Mouse (Mus musculus) adrenal gland, adult 8-10 months (tissue): ENCODE results near the gene D5Ertd579e. TPM values are rescaled to one million over a fixed set of nuclear protein-coding genes. Genes with fewer than 3 reads are reported as not detected.
A peak's percentile ranks its signal among the peaks of the same experiment; 100 is the strongest.

Experiments
- DNase-seq: peaks from one replicate; pipeline ENCODE4 v3.0.0; 2022
- total RNA-seq, 4 experiments: library from RNA; stranded (reverse); gene quantifications; 2 replicates each; pipeline ENCODE4 v1.2.4; 2022

The D5Ertd579e gene
- total RNA-seq: 10 to 100 TPM; 64.5 to 98.4 (median 79.4) TPM

DNA sequence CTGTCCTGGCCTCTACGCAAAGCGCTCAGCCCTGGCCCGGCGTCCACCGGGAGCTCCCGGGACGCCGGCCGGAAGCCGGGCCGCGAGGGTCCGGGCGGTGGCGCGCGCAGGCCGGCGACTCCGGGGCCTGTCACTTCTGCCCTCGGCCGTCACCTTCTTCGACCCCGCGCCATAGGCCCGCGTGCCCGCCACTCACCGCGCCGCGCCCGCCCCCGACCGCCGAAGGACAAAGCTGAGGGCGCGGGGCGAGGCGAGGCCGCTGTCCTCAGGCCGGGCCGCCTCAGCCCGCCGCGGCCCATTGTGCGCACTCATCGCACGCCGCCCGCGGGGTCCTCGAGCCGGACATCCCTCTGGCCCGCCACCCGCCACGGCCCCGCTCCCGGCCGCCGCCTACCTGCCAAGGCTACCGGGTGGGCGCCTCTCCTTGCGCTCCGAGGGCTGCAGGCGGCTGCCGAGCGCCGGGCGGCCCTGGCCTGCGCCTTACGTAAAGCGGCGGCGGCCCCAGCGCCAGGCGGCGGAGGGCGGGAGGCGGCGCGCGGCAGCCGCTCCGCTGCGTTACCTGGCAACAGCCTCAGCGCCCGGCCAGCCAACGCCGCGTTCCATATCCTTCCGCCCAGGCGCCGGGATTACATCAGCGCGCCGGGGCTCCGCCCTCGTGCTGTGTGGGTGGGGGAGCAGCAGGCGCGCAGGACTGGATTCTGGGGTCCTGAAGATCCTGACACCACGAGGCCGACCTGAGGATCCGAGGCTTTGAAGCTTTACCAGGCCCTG is at the start of gene D5Ertd579e:
TSS of gene D5Ertd579e (minus strand) at position 564 of the 771 bp plus-strand sequence.
- DNase-seq: peak; percentile 90

DNA sequence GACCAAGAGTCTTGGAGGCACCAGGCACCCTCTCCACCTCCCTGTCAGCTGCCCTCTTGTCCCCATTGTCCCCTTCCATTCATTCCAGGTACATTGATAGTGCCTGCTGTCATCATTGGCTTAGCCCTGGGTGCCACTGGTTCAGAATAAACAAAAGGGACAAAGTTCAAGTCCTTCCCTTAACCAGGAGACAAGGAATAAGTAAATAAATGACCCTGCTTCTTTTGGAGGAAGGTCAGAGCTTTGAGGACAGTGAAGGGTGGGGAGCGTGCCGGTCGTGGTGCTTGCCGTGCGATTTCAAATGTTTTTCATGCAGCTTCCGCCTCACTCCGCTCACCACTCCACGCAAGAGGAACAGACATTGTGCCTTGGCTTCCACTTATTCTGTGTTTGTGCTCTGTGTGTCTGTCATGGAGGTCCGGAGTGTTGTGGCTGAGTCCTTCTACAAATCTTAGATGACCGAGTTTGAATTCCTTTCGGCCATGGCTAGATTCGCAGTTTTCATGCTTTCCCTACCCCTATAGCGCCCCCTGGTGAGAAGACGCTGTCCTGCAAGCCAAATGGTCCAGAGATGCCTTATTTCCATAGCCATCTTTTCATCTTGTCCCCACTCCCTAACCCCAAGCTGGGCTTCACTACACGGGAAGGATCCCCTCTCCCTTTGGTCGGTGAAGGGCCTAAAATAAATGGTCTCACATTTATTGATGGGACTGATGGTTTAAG is 46.5 kb upstream of the D5Ertd579e start:
- peak; percentile 62 for DNase-seq

DNA sequence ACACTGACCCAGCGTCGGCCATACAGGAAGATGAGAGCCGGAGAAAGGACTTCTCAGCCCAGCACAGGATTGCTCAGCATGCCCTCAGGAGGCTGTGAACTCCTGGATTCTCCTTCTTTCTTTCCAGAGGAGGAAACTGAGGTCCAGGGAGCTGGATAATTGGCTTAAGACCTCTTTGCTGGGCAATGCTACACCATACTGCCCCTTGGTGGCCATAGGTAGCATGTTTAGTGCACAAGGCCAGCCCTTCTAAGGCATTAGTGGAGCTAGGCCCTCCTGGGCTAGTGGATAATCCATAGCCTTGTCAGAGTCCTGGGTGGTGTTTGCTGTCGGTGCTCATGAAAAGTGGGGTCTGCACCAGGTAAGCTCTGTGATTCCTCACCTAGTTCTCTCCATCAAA is 44.0 kb upstream of the D5Ertd579e start:
- no peak for DNase-seq

DNA sequence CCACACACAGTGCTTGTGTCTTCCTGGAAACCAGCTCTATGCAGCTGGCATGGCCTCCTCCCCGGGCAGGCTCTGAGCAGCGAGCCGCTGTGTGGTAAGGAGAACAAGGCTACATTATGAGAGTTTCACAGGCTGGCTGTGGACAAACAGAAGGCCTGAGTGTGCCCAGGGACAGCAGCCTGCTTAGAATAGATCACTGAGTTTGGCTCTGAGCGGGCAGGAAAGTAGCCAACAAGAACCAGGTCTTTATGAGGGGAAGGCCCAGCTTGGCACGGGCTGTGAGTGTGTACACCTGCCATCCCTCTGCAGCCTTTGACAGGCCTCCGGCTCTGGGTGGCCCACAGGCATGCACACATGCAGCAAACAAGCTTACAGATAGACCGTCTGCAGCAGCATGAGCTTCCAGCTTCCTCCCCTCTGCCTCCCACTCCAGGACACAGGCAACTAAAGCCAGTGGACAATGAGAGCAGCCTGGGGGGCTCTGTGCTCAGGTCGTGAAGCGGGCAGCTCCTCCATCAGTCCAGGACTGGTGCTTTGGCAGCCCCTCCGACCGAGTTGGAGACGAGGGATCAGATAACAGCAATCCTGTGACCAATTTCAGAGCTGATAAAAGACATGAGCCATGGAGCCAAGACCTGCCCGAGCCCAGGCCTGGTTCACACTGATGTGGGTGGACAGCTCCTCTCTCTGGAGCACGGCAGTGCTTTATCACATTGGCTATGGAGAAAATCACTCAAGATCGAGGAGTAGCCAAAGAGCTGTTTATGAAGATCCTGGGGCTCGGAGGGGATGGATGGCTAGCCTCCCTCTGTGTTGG is 43.2 kb upstream of the D5Ertd579e start:
- no peak for DNase-seq

DNA sequence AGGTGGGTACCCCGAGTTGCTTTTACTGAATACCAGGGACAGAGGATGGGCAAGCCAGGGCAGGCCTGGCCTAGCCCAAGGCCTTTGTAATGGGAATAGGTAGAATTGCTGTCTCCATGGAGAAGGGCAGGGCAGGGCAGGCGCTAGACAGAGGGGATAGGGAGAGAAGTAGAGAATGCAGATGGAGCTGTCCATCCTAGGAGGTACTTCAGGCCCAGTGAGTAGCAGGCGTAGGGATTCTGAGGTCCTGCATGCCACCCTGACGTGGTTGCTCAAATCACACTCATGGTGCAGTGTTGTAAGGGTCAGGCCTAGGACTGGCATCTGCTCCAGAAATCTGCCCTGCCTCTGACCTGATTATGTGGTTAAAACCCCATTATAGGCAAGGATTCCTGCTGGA is 41.9 kb upstream of the D5Ertd579e start:
- no peak for DNase-seq

DNA sequence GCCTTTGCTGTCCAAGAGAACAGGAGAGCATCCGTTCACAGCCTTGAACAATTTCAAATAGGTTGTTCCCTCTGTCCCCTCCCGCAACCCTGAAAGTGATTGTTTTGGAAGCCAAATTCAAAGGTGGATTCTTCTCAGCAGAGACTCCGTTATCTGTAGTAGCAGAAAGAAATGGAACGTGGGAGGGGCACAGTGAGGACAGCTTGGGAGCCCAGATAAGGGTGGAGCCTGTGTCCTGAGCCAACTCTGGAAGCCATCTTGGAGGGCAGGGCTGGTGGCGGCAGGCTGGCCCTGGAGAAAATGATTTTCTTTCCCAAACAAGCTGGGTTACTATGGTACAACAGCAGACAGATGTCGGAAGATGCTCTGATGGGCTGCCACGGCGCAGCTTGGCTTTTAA is 40.2 kb upstream of the D5Ertd579e start:
- DNase-seq: no peak

DNA sequence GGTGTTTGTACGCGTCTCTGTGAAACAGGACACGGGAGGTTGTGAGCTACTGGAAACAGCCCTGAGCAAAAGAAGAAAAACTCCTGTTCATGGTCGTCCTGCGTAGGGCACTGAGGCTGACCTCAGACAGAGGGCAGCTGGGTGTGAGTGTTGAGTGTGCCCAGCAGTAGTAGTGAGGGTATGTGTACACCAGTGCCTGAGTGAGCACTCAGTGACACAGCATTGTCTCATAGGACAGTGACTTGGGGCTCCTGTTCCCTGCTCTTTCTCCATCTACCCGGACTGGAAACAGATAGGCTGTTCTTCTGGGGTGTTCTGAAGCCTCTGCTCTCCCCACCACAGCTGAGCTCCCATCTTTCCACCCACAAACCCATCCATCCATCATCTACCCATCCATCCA is 39.3 kb upstream of the D5Ertd579e start:
- no peak for DNase-seq

DNA sequence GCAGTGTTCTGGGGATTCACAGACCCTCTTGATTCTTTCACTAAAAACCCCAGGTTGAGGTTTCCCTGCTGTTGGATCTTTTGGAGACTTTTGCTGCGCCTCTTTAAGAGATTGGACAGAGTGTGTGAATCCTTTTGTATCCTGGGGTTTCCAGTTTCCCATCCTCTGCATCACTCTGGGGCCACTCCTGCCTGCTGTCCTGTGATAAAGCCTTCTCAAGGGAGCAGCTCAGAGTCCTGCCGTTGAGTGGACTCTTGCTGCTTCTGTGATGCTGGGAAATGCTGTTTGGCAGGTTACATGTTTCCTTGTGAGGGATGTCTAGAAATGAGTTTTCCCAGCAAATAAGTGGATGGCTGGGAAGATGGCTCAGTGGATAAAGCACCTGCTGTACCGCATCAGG is 37.6 kb upstream of the D5Ertd579e start:
- DNase-seq: no peak

DNA sequence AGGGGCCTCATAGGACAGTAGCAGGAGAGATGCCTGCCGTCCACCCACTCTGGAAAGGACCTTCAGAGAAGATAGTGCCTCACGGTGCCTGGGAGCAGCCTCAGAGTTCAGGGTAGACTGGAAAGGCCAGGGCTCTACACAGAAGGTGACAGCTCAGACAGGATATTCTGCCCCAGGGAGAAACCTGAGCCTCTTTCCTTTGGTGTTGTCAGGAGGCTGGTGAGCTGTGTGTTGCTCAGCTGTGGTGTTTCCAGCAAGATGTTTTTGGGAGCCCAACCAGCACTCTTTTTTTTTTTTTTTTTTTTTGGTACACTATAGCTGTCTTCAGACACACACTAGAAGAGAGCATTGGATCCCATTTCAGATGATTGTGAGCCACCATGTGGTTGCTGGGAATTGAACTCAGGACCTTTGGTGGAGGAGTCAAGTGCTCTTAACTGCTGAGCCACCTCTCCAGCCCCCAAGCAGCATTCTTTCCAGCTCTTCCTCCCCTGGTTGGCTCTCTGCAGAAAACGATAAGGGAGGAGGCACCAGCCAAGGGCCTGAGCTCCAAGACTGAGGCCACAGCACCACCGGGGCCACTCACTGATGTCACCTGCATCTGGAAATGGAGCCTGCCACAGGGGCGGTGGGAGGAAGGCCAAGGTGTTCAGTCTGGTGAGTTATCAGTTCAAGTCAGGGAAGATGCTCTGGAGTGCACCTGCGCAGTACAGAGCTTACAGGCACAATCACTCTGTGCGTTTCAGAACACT is 36.3 kb upstream of the D5Ertd579e start:
- DNase-seq: no peak

DNA sequence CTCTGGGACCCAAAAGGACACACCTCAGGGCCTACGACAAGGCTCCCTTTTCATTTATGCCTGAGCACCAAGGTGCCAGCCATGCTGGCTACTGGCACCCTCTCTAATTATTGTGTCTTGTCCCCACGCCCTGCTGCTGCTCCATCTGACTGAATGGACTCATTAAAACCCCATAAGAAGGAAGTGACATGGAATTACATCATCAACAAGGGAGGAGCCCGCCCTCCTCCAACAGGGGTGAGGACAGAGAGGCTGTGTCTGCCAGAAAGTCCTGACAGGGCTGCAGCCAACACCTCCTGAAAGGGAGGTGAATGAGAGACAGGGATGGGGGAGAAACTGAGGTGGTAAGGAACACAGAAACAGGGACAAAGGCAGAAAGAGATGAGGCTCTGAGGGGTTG is 34.9 kb upstream of the D5Ertd579e start:
- no peak for DNase-seq

DNA sequence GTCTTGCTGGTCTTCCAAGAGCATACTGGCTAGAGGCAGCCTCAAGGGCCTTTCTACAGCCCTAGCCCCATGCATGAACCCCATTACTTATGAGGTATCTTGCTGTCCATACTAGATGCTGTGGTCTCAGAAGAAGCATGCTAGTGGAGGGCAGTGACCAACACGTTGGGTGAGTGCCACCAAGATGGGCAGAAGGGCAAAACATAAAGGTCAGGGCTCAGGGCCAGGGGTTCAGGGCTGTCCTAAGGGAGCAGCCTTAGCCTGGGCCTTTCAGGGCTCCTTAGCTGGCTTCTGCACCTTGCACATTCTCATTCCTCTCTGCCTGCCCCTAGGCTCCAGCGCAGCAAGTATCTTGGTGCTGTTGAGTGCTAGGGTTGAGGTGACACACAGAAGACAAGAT is 34.1 kb upstream of the D5Ertd579e start:
- DNase-seq: no peak

DNA sequence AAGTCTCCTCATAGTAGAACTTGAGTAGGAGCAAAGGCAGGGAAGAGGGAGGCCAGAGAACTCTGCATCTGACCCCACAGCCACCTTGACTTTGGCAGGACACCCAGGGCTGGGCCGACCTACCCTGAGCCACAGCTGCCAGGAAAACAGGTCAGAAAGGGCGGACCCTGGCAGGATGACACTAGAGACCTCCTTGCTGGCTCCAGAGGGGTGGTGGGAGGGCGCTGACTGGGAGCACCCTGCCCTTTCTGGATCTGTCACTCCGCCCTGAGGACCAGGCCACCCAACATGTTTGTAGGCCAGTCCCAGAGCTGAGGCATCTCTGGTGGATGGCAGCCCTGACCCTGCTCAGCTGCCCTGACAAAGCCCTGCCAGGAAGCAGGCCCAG is 33.3 kb upstream of the D5Ertd579e start:
- DNase-seq: no peak

DNA sequence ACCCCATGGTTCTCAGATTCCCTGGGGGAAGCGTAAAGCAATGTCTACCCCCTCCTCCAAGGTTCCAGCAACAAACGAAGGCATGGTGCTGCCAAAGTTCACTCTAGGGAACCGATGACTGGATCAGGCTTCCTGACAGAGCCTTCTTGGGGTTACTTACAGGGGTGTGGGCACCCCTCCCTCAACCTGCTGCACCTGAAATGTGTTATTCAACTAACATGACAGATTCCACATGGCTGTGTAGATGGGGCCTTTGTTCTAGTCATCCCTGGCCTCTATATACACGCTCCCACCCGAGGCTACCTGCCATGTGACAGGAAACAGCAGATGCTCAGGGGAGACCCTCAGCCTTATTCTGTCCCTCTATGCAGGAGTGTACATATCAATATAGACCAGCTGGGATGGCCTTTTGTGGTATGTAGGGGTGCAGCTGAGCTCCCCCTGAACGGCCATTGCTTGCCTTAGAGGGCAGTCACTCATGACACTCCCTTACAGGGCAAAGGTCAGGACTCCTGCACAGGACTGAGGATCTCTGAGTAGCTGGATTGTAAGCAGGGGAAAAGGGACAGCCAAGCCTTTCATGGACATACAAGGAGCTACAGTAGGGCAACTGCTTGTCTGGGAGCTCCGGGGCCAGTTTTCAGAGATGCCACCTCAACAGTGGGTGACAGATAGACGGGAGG is 32.7 kb upstream of the D5Ertd579e start:
- no peak for DNase-seq

DNA sequence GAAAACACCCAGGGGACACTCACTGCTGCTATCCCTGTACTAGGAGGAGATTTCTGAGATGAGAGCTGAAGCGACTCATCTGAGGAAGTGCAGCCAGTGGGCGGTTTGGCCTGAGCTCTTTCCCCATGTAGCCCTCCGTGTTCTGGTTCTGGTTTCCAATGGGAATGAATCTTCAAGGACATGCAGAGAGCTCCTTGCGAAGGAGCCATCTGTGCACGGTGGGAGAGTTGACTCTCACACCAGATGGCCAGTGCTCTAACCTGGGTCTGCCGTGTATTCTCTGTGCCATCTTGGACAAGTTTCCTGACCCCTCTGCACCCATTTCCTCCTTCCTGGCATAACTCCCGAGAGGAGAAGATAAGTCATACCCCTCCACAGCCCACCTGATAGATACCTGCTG is 32.0 kb upstream of the D5Ertd579e start:
- no peak for DNase-seq

DNA sequence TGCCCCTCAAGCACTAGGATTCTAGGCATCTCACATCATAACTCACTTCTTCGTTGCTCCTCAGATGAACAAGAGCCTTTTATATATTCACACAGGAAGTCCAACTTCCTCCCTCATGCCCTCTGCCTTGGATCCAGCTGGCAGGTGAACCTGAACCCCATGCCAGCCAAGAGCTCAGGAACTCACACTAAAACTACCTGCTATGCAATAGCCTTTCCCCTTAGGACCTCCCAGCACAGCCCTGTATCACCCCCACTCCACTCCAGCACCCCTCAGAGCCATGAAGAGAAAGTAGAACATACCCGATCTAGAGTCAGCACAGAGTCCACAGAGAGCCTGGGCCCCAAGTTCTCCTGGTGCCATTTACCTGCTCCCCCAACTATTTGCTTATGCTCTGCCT is 31.3 kb upstream of the D5Ertd579e start:
- DNase-seq: no peak

DNA sequence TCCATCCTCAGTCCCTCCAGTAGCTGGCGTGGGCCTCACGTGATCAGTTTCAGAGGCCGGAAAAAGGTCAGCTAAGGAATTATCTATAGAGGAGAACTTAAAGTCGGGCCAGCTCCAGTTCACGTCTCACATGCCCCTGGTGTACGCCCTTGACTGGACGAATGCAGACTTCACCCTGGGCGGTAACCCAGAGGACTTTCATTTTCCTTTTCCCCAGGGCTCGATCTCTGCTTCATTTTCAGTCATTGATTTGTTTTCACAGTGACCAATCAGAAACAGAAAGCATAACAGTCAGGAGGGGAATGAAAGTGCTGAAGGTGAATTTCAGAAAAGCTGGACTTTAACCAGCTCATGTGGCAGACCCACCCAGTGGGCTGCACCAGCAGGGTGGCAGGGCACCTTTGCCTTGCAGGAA is 30.6 kb upstream of the D5Ertd579e start:
- DNase-seq: no peak

DNA sequence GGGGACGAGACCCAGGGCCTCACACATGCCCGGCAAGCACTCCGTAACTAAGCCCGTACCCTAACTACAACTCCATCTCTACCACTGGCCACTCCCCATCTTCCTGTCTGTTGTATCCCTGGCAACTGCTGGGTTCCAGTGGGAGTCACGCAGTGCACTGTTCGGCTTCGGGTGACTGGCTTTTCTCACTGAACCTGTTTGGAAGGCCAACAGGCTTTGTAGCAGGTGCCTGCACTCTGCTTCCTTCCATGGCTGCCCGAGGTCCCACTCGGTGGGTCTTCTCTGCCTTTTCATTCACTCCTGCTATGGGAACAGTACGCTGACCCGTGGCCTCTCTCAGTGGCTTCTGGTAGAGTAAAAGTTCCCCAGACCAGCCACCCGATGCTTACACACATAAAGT is 30.0 kb upstream of the D5Ertd579e start:
- no peak for DNase-seq

DNA sequence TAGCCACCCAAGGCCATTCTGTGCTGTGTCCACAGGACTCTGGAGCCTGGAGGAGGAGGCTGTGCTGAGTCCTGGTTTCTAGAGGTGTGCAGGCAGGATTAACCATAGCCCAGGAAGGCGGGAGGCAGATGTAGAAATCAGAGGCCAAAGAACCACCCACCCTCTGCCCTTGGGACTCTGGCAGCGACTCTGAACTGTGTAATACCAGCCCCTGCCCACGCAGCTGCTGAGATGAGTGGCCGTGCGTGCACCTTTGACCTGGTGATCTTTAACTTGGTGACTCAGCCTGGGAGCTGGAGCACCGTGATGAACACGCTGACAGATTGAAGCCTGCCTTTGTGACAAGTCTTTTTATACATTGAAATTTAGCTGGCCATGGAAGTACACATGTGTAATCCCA is 28.4 kb upstream of the D5Ertd579e start:
- DNase-seq: peak; percentile 80

DNA sequence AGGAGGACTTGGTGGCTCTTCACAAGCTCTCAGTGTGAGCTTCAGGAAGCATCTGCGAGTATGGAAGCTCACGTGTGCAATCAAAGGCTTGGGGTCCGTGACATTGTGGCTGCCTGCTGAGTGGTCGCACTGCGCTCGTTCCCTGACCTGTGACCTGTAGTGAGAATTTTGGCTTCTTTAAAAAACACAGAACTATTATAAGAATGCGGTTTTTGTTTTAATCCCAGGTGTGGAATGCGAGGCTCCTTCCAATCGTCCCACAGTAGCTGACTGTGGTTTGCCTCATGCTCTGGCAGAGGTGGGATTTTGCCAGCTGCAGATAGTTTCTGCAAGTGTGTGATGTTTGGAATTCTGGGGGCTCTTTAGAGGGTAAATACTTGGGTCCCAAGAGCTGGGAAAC is 27.5 kb upstream of the D5Ertd579e start:
- DNase-seq: no peak

DNA sequence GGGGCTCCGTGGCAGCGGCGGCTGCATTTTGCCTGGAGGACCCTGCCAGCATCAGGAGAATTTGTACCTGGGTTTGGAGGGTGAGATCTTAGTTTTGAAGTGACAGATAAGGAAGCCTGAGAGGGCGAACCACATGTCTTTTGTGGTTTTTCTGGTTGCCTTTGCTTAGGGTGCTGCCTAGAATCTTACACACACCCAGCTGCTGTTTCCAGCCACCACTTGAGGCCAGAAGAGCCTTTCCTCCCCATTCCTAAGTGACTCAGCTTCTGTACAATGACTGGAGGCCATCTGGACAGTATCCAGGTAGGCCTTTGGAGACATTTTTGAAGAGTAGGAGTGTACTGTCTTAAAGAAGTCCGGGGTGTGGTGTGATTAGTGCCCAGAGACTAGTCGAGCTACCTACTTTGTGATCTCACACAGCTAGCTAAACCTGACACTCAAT is 26.6 kb upstream of the D5Ertd579e start:
- peak; percentile 54 for DNase-seq

DNA sequence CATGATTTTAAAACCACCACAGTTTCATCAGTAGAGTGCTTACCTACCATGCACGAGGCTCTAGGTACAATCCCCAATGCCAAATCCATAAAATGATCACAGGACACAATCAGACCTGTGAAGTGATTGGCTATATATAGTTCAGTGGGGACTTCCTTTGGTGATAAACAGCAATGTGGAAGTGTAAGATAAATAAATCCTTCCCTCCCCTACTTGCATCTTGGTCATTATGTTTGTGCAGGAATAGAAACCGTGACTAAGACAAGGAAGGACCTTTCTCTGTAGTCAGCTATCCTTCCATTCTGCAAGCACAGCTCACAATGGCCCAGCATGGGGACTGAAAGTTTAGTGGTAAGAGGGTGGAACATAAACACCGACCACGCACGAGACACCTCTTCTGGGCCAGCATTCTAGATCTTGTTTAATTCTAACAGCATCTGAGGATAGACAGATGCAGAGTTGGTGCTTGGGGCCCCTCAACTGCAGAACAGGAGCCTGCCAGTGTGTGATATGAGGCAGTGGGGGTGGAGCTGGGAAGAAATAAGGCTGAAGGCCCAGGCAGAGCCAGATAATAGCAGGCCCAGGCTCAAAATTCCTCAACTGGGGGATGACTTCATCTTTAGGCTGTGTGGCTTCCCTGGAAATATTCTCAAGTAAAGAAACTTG is 25.0 kb upstream of the D5Ertd579e start:
- DNase-seq: no peak
